Mouse (Mus musculus) megakaryocyte, embryonic 14.5 days (primary cell): Measurements from ENCODE around the gene Tnc. TPM values are rescaled to one million over a fixed set of nuclear protein-coding genes. Genes with fewer than 3 reads are reported as not detected.

ENCODE experiments used
- H3K27me3 ChIP-seq: replicated peaks from 2 replicates; pipeline ENCODE3; 2012; ENCODE audit warnings: inconsistent platforms
- H3K36me3 ChIP-seq: replicated peaks from 2 replicates; pipeline ENCODE3; 2012; ENCODE audit warnings: low read length, inconsistent platforms, mixed read lengths
- H3K4me1 ChIP-seq: 2 replicates; pipeline ENCODE4 v1.6.1; 2012; ENCODE audit warnings: inconsistent platforms
- H3K4me3 ChIP-seq: replicated peaks from 2 replicates; pipeline ENCODE3; 2012; ENCODE audit warnings: moderate library complexity, mild to moderate bottlenecking, inconsistent platforms
- H3K9me3 ChIP-seq: 2 replicates; pipeline ENCODE4 v1.6.1; 2012; ENCODE audit warnings: inconsistent platforms
- FLI1 ChIP-seq: IDR thresholded peaks from 2 replicates; pipeline ENCODE4 v1.6.1; 2012; ENCODE audit warnings: low read length, inconsistent platforms, mixed read lengths
- GATA1 ChIP-seq: IDR thresholded peaks from 3 replicates; pipeline ENCODE4 v1.6.1; 2012; ENCODE audit warnings: mixed read lengths, low read length, inconsistent platforms, borderline replicate concordance
- polyA plus RNA-seq: library from polyadenylated mRNA; stranded (reverse); fragments of >175 nt; gene quantifications from 2 replicates; pipeline ENCODE4 v1.2.3, GENCODE M21; 2012; ENCODE audit warnings: low replicate concordance; ENCODE audit not compliant: insufficient read depth

Tnc gene
- polyA plus RNA-seq, 1 experiment = not detected

GRCm38 (mm10) chr4:64074725-64075124 is 27.9 kb upstream of the Tnc start:
- Histone ChIP-seq H3K4me3 (no peak overlapping the region), H3K4me1 (no peaks in the 10 kb centered on the region), H3K36me3 (no peaks in the 10 kb centered on the region), H3K27me3 (no peaks in the 10 kb centered on the region), H3K9me3 (no peaks in the 10 kb centered on the region)
- no peak for TF ChIP-seq GATA1
- no peak for TF ChIP-seq FLI1

- TF ChIP-seq GATA1 (no peak), FLI1 (no peak)
- Histone ChIP-seq H3K27me3 (no peaks in the 10 kb centered on the region), H3K36me3 (no peaks in the 10 kb centered on the region), H3K9me3 (no peaks in the 10 kb centered on the region; the same call in 1 of the 2 replicates), H3K4me3 (no peak overlapping the region), H3K4me1 (no peaks in the 10 kb centered on the region)
Observed at GRCm38 (mm10) chr4:64067394-64067793, 20.6 kb upstream of the Tnc start.

GRCm38 (mm10) chr4:64065266-64065665 is 18.5 kb upstream of the Tnc start:
- TF ChIP-seq GATA1 (no peak), FLI1 (no peak)
- peak overlapping the region; percentile 3 for H3K4me3 ChIP-seq

GRCm38 (mm10) chr4:64058856-64059231 is 12.0 kb upstream of the Tnc start:
- no peak for TF ChIP-seq FLI1
- Histone ChIP-seq H3K4me3 (no peak overlapping the region), H3K4me1 (no peaks in the 10 kb centered on the region), H3K27me3 (no peaks in the 10 kb centered on the region), H3K36me3 (no peaks in the 10 kb centered on the region), H3K9me3 (no peaks in the 10 kb centered on the region)

More at GRCm38 (mm10) chr4:64065266-64065665, 18.5 kb upstream of the Tnc start:
- H3K36me3 ChIP-seq = no peaks in the 10 kb centered on the region
- H3K4me1 ChIP-seq = no peaks in the 10 kb centered on the region
- no peaks in the 10 kb centered on the region; the same call in 1 of the 2 replicates for H3K9me3 ChIP-seq
- H3K27me3 ChIP-seq = no peaks in the 10 kb centered on the region

- Histone ChIP-seq H3K4me1 (no peaks in the 10 kb centered on the region), H3K36me3 (no peaks in the 10 kb centered on the region), H3K27me3 (no peaks in the 10 kb centered on the region), H3K4me3 (no peak overlapping the region), H3K9me3 (no peaks in the 10 kb centered on the region)
- TF ChIP-seq FLI1 (no peak), GATA1 (no peak)
Observed at GRCm38 (mm10) chr4:64058048-64058855, 11.4 kb upstream of the Tnc start.

- TF ChIP-seq GATA1 (no peak), FLI1 (no peak)
- H3K9me3 ChIP-seq = no peaks in the 10 kb centered on the region
- H3K36me3 ChIP-seq = no peaks in the 10 kb centered on the region
- peaks cover 21% of the 10 kb centered on the region for H3K27me3 ChIP-seq
- H3K4me1 ChIP-seq = no peaks in the 10 kb centered on the region
- H3K4me3 ChIP-seq = no peak overlapping the region
Observed at GRCm38 (mm10) chr4:64048177-64048576, 1.4 kb upstream of the Tnc start.

GRCm38 (mm10) chr4:64043893-64044292 is 2.9 kb downstream of the Tnc start:
- Histone ChIP-seq H3K4me1 (no peaks in the 10 kb centered on the region), H3K36me3 (no peaks in the 10 kb centered on the region), H3K4me3 (no peak overlapping the region), H3K27me3 (peaks cover 21% of the 10 kb centered on the region), H3K9me3 (no peaks in the 10 kb centered on the region)
- TF ChIP-seq FLI1 (no peak), GATA1 (no peak)

- H3K27me3 ChIP-seq = peaks cover 21% of the 10 kb centered on the region
- no peaks in the 10 kb centered on the region for H3K36me3 ChIP-seq
- H3K4me3 ChIP-seq = no peak overlapping the region
- no peaks in the 10 kb centered on the region for H3K9me3 ChIP-seq
- no peaks in the 10 kb centered on the region for H3K4me1 ChIP-seq
- no peak for TF ChIP-seq FLI1
- no peak for TF ChIP-seq GATA1
Observed at GRCm38 (mm10) chr4:64043371-64043770, 3.4 kb downstream of the Tnc start.

GRCm38 (mm10) chr4:64039091-64039490 is 7.7 kb downstream of the Tnc start:
- peaks cover 4% of the 10 kb centered on the region; the same call in 1 of the 2 replicates for H3K9me3 ChIP-seq
- H3K27me3 ChIP-seq = no peaks in the 10 kb centered on the region
- TF ChIP-seq FLI1 (no peak), GATA1 (no peak)
- no peaks in the 10 kb centered on the region for H3K4me1 ChIP-seq
- H3K36me3 ChIP-seq = no peaks in the 10 kb centered on the region
- H3K4me3 ChIP-seq = no peak overlapping the region

GRCm38 (mm10) chr4:64037513-64037912 is 9.3 kb downstream of the Tnc start:
- Histone ChIP-seq H3K36me3 (no peaks in the 10 kb centered on the region), H3K9me3 (peaks cover 4% of the 10 kb centered on the region; the same call in 1 of the 2 replicates), H3K27me3 (no peaks in the 10 kb centered on the region), H3K4me1 (no peaks in the 10 kb centered on the region), H3K4me3 (no peak overlapping the region)
- TF ChIP-seq GATA1 (no peak), FLI1 (no peak)
